Mouse (Mus musculus) layer of hippocampus, postnatal 25 days (tissue): ENCODE data around the gene Rab3il1. TPM values are rescaled to one million over a fixed set of nuclear protein-coding genes. Genes with fewer than 3 reads are reported as not detected.
A peak's percentile ranks its signal among the peaks of the same experiment; 100 is the strongest.

ENCODE experiments used
- DNase-seq, 2 experiments: peaks; one replicate each; pipeline ENCODE4 v3.0.0; 2022; ENCODE audit warnings: mixed read lengths in 2 of 2, low spot score in 1 of 2; ENCODE audit errors: extremely low spot score in 1 of 2
- total RNA-seq, 2 experiments: library from RNA; stranded (reverse); gene quantifications; 2 replicates each; pipeline ENCODE4 v1.2.3; 2021

The Rab3il1 gene
- total RNA-seq = 1 to 10 TPM; 9.3 TPM

DNA sequence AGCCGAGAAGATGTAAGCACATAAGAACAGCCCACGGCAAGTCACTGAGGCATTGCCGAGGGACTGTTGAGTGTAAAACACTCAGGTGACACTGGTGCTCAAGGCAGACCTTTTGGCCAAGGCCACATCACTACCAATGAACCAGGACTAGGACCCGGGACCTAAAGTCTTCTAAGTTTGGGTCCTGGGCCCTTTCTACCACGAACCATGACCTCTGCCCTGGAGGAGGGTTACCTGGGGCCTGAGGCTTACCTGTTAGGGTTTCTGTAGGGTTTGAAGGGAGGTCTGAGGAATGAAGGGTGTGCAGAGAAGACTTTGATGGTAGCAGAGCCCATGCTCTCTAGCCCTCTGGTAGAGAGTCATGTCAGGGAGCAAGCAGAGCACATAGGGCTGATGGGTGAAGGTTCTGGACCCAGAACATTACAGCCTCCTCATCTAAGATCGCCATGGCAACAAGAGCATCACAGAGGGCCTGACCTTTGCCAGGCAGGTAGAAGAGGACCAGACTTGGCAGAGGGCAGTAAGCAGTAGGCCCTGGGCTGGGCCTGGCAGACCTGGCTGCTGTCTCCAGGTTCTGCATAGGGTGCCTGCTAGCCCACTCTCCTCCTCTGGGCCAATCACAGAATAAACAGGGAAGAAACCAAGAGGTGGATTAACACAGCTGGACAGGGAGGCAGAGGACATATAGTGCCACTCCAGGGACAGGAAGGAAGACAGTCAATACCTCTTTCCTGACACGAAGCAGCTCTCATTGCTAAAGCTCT lies at the start of gene Rab3il1, which contains the start of gene Best1:
Rab3il1 (plus strand) TSS at position 464 of the 764 bp plus-strand sequence.
Best1 (minus strand) TSS at position 428 of the 764 bp plus-strand sequence.
- DNase-seq = no peak

DNA sequence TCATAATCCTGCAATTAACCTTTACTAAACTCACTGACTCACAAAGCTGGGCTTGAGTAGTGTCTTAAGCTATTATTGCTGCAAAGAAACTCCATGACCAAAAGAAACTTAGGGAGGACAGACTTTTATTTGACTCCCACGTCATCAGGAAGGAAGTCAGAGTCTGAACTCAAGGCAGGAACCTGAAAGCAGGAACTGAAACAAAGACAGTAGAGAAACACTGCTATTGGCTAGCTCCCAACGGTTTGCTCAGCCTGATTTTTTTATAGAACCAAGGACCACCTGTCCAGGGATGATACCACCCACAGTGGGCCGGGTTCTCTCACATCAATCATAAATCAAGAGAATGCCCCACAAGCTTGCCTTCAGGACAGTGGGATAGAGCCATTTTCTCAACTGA lies 49.1 kb upstream of the Rab3il1 start:
- no peak for DNase-seq

- DNase-seq = no peak
These were observed 48.6 kb upstream of the Rab3il1 start for GRCm38 (mm10) chr19:9952912-9953311.

- DNase-seq = peak; percentile 42 to 60
These were observed 47.2 kb upstream of the Rab3il1 start for GRCm38 (mm10) chr19:9954055-9954810.

DNA sequence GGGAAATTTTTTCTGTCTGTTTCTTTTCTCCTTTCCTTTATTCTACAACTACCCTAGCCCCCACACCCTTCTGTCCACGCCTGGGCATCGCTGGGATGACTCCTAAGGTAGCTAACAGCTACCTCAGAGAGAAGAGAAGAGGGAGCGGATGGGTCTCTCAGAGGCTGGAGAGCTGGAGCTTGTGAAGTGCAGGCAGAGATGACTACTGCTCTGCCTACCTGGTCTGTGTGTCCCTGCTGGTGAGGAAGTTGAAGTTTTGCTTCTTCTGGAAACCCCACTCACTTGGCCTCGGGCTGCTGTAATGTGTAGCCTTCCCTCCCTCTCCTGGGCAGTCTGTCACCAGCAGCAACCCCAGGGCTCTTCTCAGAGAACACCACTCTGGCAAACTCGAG lies 46.7 kb upstream of the Rab3il1 start:
- DNase-seq = no peak

DNA sequence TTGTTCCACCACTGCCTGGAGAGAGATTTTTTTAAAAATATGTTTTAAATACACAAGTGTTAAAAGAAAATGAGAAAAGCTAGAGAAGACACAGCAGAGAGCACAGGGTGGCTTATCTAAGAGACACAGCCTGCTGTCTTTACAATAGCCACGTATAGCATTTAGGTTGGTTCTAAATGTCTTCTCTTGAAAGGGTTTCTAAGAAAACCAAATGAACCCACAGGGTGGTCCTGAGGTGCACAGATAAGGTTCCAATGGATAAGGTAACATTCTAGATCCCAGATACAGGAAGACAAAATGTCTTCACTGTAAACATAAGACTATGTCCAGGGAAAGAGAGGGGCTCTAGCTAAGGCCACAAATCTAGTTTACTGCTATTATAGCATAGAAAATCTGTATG lies 46.0 kb upstream of the Rab3il1 start:
- DNase-seq = no peak

- DNase-seq = no peak
These were observed 44.7 kb upstream of the Rab3il1 start for GRCm38 (mm10) chr19:9956624-9957388.

DNA sequence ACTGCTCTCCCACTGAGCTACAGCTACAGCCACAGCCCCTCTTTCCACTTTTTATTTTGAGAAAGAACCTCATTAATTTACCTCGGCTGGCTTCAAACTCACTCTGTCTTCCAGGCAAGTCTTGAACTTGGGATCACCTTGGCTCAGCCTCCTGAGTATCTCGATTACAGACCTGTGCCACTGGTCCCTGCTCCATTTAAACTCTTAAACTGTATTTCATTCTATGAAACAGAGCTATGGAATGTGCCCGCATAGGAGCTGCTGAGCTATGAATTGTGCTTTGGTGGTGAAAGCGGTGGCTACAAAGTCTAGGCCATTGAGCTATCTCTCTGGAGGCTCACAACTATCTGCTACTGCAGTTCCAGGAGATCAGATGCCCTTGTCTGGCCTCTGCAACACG lies 43.5 kb upstream of the Rab3il1 start:
- DNase-seq = no peak

DNA sequence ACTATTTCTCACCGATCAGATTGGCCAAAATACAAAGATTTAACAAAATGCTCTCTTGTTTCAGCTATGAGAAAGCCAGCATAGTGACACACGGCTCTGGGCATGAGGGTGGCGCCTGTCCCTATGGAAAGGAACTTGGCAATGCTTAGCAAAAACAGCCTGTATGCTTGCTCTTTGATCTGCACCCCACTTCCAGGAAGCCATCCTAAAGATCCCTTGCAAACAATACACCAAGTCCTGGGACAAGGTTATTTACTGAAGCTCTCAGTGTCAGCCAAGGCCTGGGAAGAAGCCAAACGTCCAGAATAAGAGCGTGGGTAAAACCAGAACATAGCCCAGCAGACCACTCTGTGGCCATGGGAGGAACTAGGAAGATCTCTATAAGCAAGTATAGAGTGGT lies 40.7 kb upstream of the Rab3il1 start:
- no peak for DNase-seq

- no peak for DNase-seq
These were observed 37.1 kb upstream of the Rab3il1 start for GRCm38 (mm10) chr19:9964205-9964916.

- DNase-seq = no peak
These were observed 35.2 kb upstream of the Rab3il1 start for GRCm38 (mm10) chr19:9966096-9966867.

- DNase-seq = no peak
These were observed 33.2 kb upstream of the Rab3il1 start for GRCm38 (mm10) chr19:9968081-9968787.

- DNase-seq = peak in 1 of 2 experiments; percentile 5
These were observed 26.6 kb upstream of the Rab3il1 start for GRCm38 (mm10) chr19:9974853-9975252.

DNA sequence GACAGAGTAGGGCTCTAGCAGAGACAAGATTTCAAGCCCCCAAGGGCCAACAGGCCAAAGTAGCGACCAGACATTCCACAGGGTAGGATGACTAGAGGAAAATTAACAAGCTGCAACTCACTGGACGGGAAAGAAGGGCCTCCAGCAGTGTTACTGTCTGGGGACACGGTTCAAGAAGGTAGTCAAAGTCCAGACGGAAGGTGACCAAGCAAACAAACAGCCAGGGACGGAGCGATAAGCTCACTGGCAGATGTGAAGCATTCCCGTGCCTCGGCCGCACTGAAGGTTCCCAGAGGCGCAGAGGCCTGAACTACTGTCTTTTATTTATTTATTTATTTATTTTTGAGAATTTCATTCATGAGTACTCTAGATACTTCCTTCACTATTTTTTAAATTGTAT lies 24.4 kb upstream of the Rab3il1 start:
- DNase-seq = peak in 1 of 2 experiments; percentile 6

DNA sequence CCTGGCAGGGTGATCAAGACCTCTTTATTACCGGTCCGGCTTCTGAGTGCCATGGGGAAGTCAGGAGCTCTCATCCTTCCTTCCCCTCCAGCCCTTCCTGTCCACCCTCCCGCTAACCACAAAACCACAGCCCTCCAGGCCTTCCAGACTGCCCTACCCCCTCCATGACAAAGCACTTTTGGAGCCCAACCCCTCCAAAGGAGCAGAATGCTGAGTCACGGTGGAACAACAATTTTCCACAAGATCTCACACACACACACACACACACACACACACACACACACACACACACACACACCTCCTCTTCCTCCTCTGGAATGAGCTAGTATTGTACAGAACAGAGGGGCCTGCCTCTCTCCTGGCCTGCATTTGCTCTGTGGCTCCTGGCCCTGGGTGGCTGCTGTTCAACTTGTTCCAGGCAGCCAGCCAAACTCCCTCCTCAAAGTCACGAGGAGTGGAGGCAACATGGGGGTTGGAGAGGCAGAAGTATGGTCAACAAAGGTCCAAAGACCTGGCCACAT lies 23.0 kb upstream of the Rab3il1 start:
- peak; percentile 43 to 68 for DNase-seq

GRCm38 (mm10) chr19:9979156-9979555 lies 22.3 kb upstream of the Rab3il1 start:
- peak in 1 of 2 experiments; percentile 5 for DNase-seq

GRCm38 (mm10) chr19:9980258-9980657 lies 21.2 kb upstream of the Rab3il1 start, which contains the start of gene Fth1:
Fth1 (plus strand) TSS chr19:9980598.
- no peak for DNase-seq

- DNase-seq = peak in 1 of 2 experiments; percentile 11
These were observed 19.8 kb upstream of the Rab3il1 start for GRCm38 (mm10) chr19:9981621-9982020.
